8 mouse cellular contexts compared by ENCODE assay signal in genomic region chr11:98400816-98401215, GRCm38 (mm10). TPM values are rescaled to one million over a fixed set of nuclear protein-coding genes. Genes with fewer than 3 reads are reported as not detected.
A peak's percentile ranks its signal among the peaks of the same experiment; 100 is the strongest.
DNase-seq lines count a peak whose midpoint lies in the region; ATAC-seq and TF ChIP-seq lines count a peak whose summit lies in the region.

No protein-coding gene starts in this region.

- H3K4me1 ChIP-seq in bone marrow macrophage, adult 2 months (ENCODE audit: control insufficient read depth, insufficient read depth, low read length) = peaks cover 11% of the 10 kb centered on the region
- H3K4me1 ChIP-seq in intestine, embryonic 14.5 days (replicated peaks; ENCODE audit: control insufficient read depth, insufficient read depth, low read length) = peaks cover 12% of the 10 kb centered on the region
- H3K4me1 ChIP-seq in liver, embryonic 16.5 days (ENCODE audit: control insufficient read depth, low read depth, low read length) = peaks cover 9% of the 10 kb centered on the region

- no peak for TF ChIP-seq CTCF in bone marrow macrophage, adult 2 months (IDR thresholded peaks at IDR 0.05; ENCODE audit: low read depth, low read length)

- H3K4me2 ChIP-seq in intestine, embryonic 14.5 days (ENCODE audit: low read length) = peak overlapping the region; percentile 84
- peak overlapping the region; percentile 77 for H3K4me2 ChIP-seq in liver, embryonic 16.5 days (ENCODE audit: low read depth, low read length)

- peak; percentile 35 for DNase-seq in CD4-positive, CD25-positive, alpha-beta regulatory T cell, adult 2 months (ENCODE audit: low read depth, low spot score)
- DNase-seq in intestine, embryonic 14.5 days (ENCODE audit: low spot score) = peak; percentile 64
- DNase-seq in thymus, adult 18-20 months = no peak
- no peak for DNase-seq in embryo, embryonic 11 days

- H3K9me3 ChIP-seq in intestine, embryonic 14.5 days (ENCODE audit: control insufficient read depth, low read length) = no peaks in the 10 kb centered on the region
- no peaks in the 10 kb centered on the region for H3K9me3 ChIP-seq in liver, embryonic 16.5 days (replicated peaks; ENCODE audit: control insufficient read depth, low read length)

- H3K4me3 ChIP-seq in bone marrow macrophage, adult 2 months (ENCODE audit: insufficient read depth, low read length) = peak overlapping the region; percentile 84
- peak overlapping the region; percentile 82 for H3K4me3 ChIP-seq in intestine, embryonic 14.5 days (ENCODE audit: low read depth, low read length)
- peak overlapping the region; percentile 82 for H3K4me3 ChIP-seq in liver, embryonic 16.5 days (ENCODE audit: low read depth, low read length)

- H3K36me3 ChIP-seq in intestine, embryonic 14.5 days (ENCODE audit: control insufficient read depth, insufficient read depth, low read length) = peaks cover 5% of the 10 kb centered on the region; the same call in 1 of the 2 replicates
- H3K36me3 ChIP-seq in liver, embryonic 16.5 days (ENCODE audit: control insufficient read depth, insufficient read depth) = no peaks in the 10 kb centered on the region

- ATAC-seq in CD4-positive, CD25-positive, alpha-beta regulatory T cell, adult 4 months = no peak
- ATAC-seq in intestine, embryonic 14.5 days (replicated peaks; ENCODE audit: low FRiP score, low TSS enrichment, low read depth) = peak; percentile 65
- ATAC-seq in liver, embryonic 16.5 days (ENCODE audit: low read depth) = peak; percentile 39; the same call in 1 of the 2 replicates
- ATAC-seq in granulocyte monocyte progenitor cell, adult 5-6 weeks (replicated peaks; ENCODE audit: poor library complexity, severe bottlenecking) = no peak

- H3K27me3 ChIP-seq in intestine, embryonic 14.5 days (replicated peaks; ENCODE audit: control insufficient read depth, insufficient read depth, low read length) = no peaks in the 10 kb centered on the region
- H3K27me3 ChIP-seq in liver, embryonic 16.5 days (ENCODE audit: control insufficient read depth, insufficient read depth, low read depth, low read length) = no peaks in the 10 kb centered on the region; the same call in 1 of the 2 replicates

- 51% methylated on average over 3 of the region's 3 CpGs for WGBS in intestine, embryonic 14.5 days
- 54% methylated on average over 3 of the region's 3 CpGs for WGBS in liver, embryonic 16.5 days (ENCODE audit: insufficient replicate concordance)

- no peak for TF ChIP-seq POLR2A in bone marrow macrophage, adult 2 months (IDR thresholded peaks at IDR 0.05; ENCODE audit: borderline replicate concordance, low read depth, low read length)

- H3K9ac ChIP-seq in intestine, embryonic 14.5 days (ENCODE audit: low read length) = peak overlapping the region; percentile 77
- H3K9ac ChIP-seq in liver, embryonic 16.5 days (ENCODE audit: low read depth, low read length) = peak overlapping the region; percentile 83

- H3K27ac ChIP-seq in bone marrow macrophage, adult 2 months (ENCODE audit: insufficient read depth, low read depth, low read length) = no peak overlapping the region
- peak overlapping the region; percentile 96 for H3K27ac ChIP-seq in intestine, embryonic 14.5 days (ENCODE audit: low read depth)
- H3K27ac ChIP-seq in liver, embryonic 16.5 days (ENCODE audit: low read length) = peak overlapping the region; percentile 93

RNA-seq across cellular contexts. Expression of gene Pgap3, which starts 0.5 kb away (rescaled TPM):
- 10 to 100 TPM in 1 of 2 experiments, 1 to 10 TPM in 1; 6.7 to 11.6 TPM for polyA plus RNA-seq in CD4-positive, CD25-positive, alpha-beta regulatory T cell, adult 4 months (2017; shearing (Covaris generic))
- polyA plus RNA-seq in bone marrow macrophage, adult 2 months (2012; ENCODE audit: insufficient read depth, insufficient read length, missing spikeins) = 4.6 and 6.4 TPM in 2 replicates
- 13.4 and 14.1 TPM in 2 replicates for polyA plus RNA-seq in intestine, embryonic 14.5 days (2014; fragmentation: Nextera tagmentation; extraction: Ambion mirVana)
- 3.3 and 3.4 TPM in 2 replicates for polyA plus RNA-seq in liver, embryonic 16.5 days (2015; fragmentation: Nextera tagmentation; extraction: Ambion mirVana)
- 1.3 and 3.1 TPM in 2 replicates for total RNA-seq in granulocyte monocyte progenitor cell, adult 5-6 weeks (2014; fragmentation: Nextera tagmentation)
- total RNA-seq in granulocyte monocyte progenitor cell, adult 5-6 weeks (2017) = 1.4 and 2.8 TPM in 2 replicates

RNA-seq across cellular contexts. Expression of gene Erbb2, which starts 11.5 kb away (rescaled TPM):
- under 1 TPM; 0.07 to 0.23 TPM for polyA plus RNA-seq in CD4-positive, CD25-positive, alpha-beta regulatory T cell, adult 4 months (2017; shearing (Covaris generic))
- 0.17 TPM in 1 of 2 replicates, not detected in the other for polyA plus RNA-seq in bone marrow macrophage, adult 2 months (2012; ENCODE audit: insufficient read depth, insufficient read length, missing spikeins)
- polyA plus RNA-seq in intestine, embryonic 14.5 days (2014; fragmentation: Nextera tagmentation; extraction: Ambion mirVana) = 33.5 and 35.3 TPM in 2 replicates
- polyA plus RNA-seq in liver, embryonic 16.5 days (2015; fragmentation: Nextera tagmentation; extraction: Ambion mirVana) = 1.8 and 2.1 TPM in 2 replicates
- not detected in 2 replicates for total RNA-seq in granulocyte monocyte progenitor cell, adult 5-6 weeks (2014; fragmentation: Nextera tagmentation)
- not detected in 2 replicates for total RNA-seq in granulocyte monocyte progenitor cell, adult 5-6 weeks (2017)

RNA-seq across cellular contexts. Expression of gene Pnmt, which starts 14.6 kb away (rescaled TPM):
- not detected for polyA plus RNA-seq in CD4-positive, CD25-positive, alpha-beta regulatory T cell, adult 4 months (2017; shearing (Covaris generic))
- polyA plus RNA-seq in bone marrow macrophage, adult 2 months (2012; ENCODE audit: insufficient read depth, insufficient read length, missing spikeins) = not detected in 2 replicates
- polyA plus RNA-seq in intestine, embryonic 14.5 days (2014; fragmentation: Nextera tagmentation; extraction: Ambion mirVana) = not detected in 2 replicates
- 0.12 TPM in 1 of 2 replicates, not detected in the other for polyA plus RNA-seq in liver, embryonic 16.5 days (2015; fragmentation: Nextera tagmentation; extraction: Ambion mirVana)
- not detected in 2 replicates for total RNA-seq in granulocyte monocyte progenitor cell, adult 5-6 weeks (2014; fragmentation: Nextera tagmentation)
- not detected in 2 replicates for total RNA-seq in granulocyte monocyte progenitor cell, adult 5-6 weeks (2017)

RNA-seq across cellular contexts. Expression of gene Tcap, which starts 17.2 kb away (rescaled TPM):
- not detected for polyA plus RNA-seq in CD4-positive, CD25-positive, alpha-beta regulatory T cell, adult 4 months (2017; shearing (Covaris generic))
- not detected in 2 replicates for polyA plus RNA-seq in bone marrow macrophage, adult 2 months (2012; ENCODE audit: insufficient read depth, insufficient read length, missing spikeins)
- not detected in 2 replicates for polyA plus RNA-seq in intestine, embryonic 14.5 days (2014; fragmentation: Nextera tagmentation; extraction: Ambion mirVana)
- 0.98 and 1.7 TPM in 2 replicates for polyA plus RNA-seq in liver, embryonic 16.5 days (2015; fragmentation: Nextera tagmentation; extraction: Ambion mirVana)
- total RNA-seq in granulocyte monocyte progenitor cell, adult 5-6 weeks (2014; fragmentation: Nextera tagmentation) = not detected in 2 replicates
- not detected in 2 replicates for total RNA-seq in granulocyte monocyte progenitor cell, adult 5-6 weeks (2017)

RNA-seq across cellular contexts. Expression of gene Mien1, which starts 38.0 kb away (rescaled TPM):
- 100 to 1,000 TPM; 150 to 155 TPM for polyA plus RNA-seq in CD4-positive, CD25-positive, alpha-beta regulatory T cell, adult 4 months (2017; shearing (Covaris generic))
- 84.8 and 92.4 TPM in 2 replicates for polyA plus RNA-seq in bone marrow macrophage, adult 2 months (2012; ENCODE audit: insufficient read depth, insufficient read length, missing spikeins)
- polyA plus RNA-seq in intestine, embryonic 14.5 days (2014; fragmentation: Nextera tagmentation; extraction: Ambion mirVana) = 109 and 123 TPM in 2 replicates
- polyA plus RNA-seq in liver, embryonic 16.5 days (2015; fragmentation: Nextera tagmentation; extraction: Ambion mirVana) = 55.9 and 57.9 TPM in 2 replicates
- total RNA-seq in granulocyte monocyte progenitor cell, adult 5-6 weeks (2014; fragmentation: Nextera tagmentation) = 66.2 and 84.5 TPM in 2 replicates
- total RNA-seq in granulocyte monocyte progenitor cell, adult 5-6 weeks (2017) = 23.7 and 24.9 TPM in 2 replicates

Comparison
In these comparisons a context has a peak if more than half of its experiments do, and no peak if none do; other contexts are left out.
1. DNase-seq: peak in CD4-positive, CD25-positive, alpha-beta regulatory T cell, adult 2 months (single experiment) and intestine, embryonic 14.5 days (single experiment); none in thymus, adult 18-20 months (0 of 2) and embryo, embryonic 11 days (single experiment).
2. ATAC-seq: peak in intestine, embryonic 14.5 days (single experiment) and liver, embryonic 16.5 days (single experiment); none in CD4-positive, CD25-positive, alpha-beta regulatory T cell, adult 4 months (single experiment) and granulocyte monocyte progenitor cell, adult 5-6 weeks (single experiment).
3. RNA of gene Erbb2, which starts 11.5 kb away (polyA plus RNA-seq): 33.5 to 35.3 TPM in intestine, embryonic 14.5 days; 1.8 to 2.1 TPM in liver, embryonic 16.5 days, 0.07 to 0.23 TPM in CD4-positive, CD25-positive, alpha-beta regulatory T cell, adult 4 months and 0.17 TPM in bone marrow macrophage, adult 2 months; every median in the first group is over 10 times any median in the second.
4. Peak in every context shown above with its lines, with median percentiles within 50 percentile points of each other: H3K4me3 ChIP-seq.